ENCODE assay signal across 1 mouse cellular context in genomic region chr13:51644829-51645789, GRCm38 (mm10).
A peak's percentile ranks its signal among the peaks of the same experiment; 100 is the strongest.
TF ChIP-seq lines count a peak whose summit lies in the region.

TSS of gene Cks2 (plus strand) at chr13:51645232.

TF ChIP-seq in CH12.LX, 34 proteins besides CTCF, POLR2A, EP300 and RAD21 (continued from another document):
- TF ChIP-seq TBP (conservative IDR thresholded peaks at IDR 0.05; ENCODE audit: low read depth, low read length) (peak; percentile 64; the same call in 1 of the 2 replicates), HCFC1 (IDR thresholded peaks at IDR 0.05; ENCODE audit: low read depth, low read length) (no peak; the same call in 1 of the 2 replicates), KAT2A (IDR thresholded peaks at IDR 0.05; ENCODE audit: insufficient replicate concordance, low read length) (0 out of 2 replicates have a peak, but pooled peaks have one; percentile 4), SIN3A (IDR thresholded peaks at IDR 0.05; ENCODE audit: low read length) (peak; percentile 76), PAX5 (IDR thresholded peaks at IDR 0.05; ENCODE audit: low read length) (no peak), SMC3 (IDR thresholded peaks at IDR 0.05; ENCODE audit: low read depth, low read length) (no peak), BHLHE40 (IDR thresholded peaks at IDR 0.05; ENCODE audit: low read depth, low read length) (peak; percentile 100), MAFK (IDR thresholded peaks at IDR 0.05; ENCODE audit: insufficient replicate concordance, low read length) (peak; percentile 78), RCOR1 (conservative IDR thresholded peaks at IDR 0.05; ENCODE audit: low read depth, low read length) (peak; percentile 88; the same call in 1 of the 2 replicates), CHD1 (IDR thresholded peaks at IDR 0.05; ENCODE audit: low read depth, low read length) (peak; percentile 88), TCF12 (IDR thresholded peaks at IDR 0.05; ENCODE audit: low read depth, low read length) (peak; percentile 79)
